Mouse (Mus musculus) stomach, postnatal 0 days (tissue): ENCODE measurements around the gene Lbr. TPM values are rescaled to one million over a fixed set of nuclear protein-coding genes. Genes with fewer than 3 reads are reported as not detected.
"Not testable (repeated sequence)": the region's sequence is repeated elsewhere in the genome, so short reads cannot be mapped to it uniquely, and the experiment has no call there.

Source experiments
- ATAC-seq: fragments of 200-750 bp; cut with Nextera tagmentation; 2 replicates; pipeline ENCODE4 v1.8.0; 2017; ENCODE audit not compliant: low FRiP score, low TSS enrichment
- DNase-seq: peaks from one replicate; pipeline ENCODE4 v3.0.0-alpha.2; 2016; ENCODE audit warnings: low spot score
- H3K27ac ChIP-seq: fragments of 300-500 bp; sonication (generic); replicated peaks from 2 replicates; pipeline ENCODE4 v1.5.1; 2014; ENCODE audit warnings: mild to moderate bottlenecking, control low read depth
- H3K27me3 ChIP-seq: fragments of 300-500 bp; sonication (generic); 2 replicates; pipeline ENCODE4 v1.6.1; 2014; ENCODE audit warnings: low read length; ENCODE audit not compliant: control insufficient read depth, insufficient read depth
- H3K36me3 ChIP-seq: fragments of 300-500 bp; sonication (generic); 2 replicates; pipeline ENCODE4 v1.6.1; 2014; ENCODE audit warnings: low read length, mixed read lengths; ENCODE audit not compliant: control insufficient read depth, insufficient read depth
- H3K4me1 ChIP-seq: fragments of 300-500 bp; sonication (generic); replicated peaks from 2 replicates; pipeline ENCODE4 v1.6.1; 2014; ENCODE audit warnings: antibody characterized with exemption; ENCODE audit not compliant: control insufficient read depth, insufficient read depth
- H3K4me2 ChIP-seq: fragments of 300-500 bp; sonication (generic); replicated peaks from 2 replicates; pipeline ENCODE4 v1.6.1; 2014; ENCODE audit warnings: low read depth, mild to moderate bottlenecking, control low read depth, moderate library complexity
- H3K4me3 ChIP-seq: fragments of 300-500 bp; sonication (generic); 2 replicates; pipeline ENCODE4 v1.5.1; 2014; ENCODE audit warnings: low read depth, low read length, control low read depth
- H3K9ac ChIP-seq: fragments of 300-500 bp; sonication (generic); 2 replicates; pipeline ENCODE4 v1.6.1; 2014; ENCODE audit warnings: mild to moderate bottlenecking, low read length, control low read depth, mixed read lengths
- H3K9me3 ChIP-seq: fragments of 300-500 bp; sonication (generic); 2 replicates; pipeline ENCODE4 v1.6.1; 2016; ENCODE audit warnings: low read length; ENCODE audit not compliant: control insufficient read depth
- CTCF ChIP-seq: IDR thresholded peaks from 2 replicates; pipeline ENCODE4 v1.5.1; 2016; ENCODE audit warnings: antibody characterized with exemption, low read depth, mild to moderate bottlenecking, moderate library complexity
- EP300 ChIP-seq: optimal IDR thresholded peaks from 2 replicates; pipeline ENCODE3; 2016; ENCODE audit warnings: antibody characterized with exemption
- WGBS: fragments of 180-500 bp; shearing (Covaris S2); extraction: QIAGEN DNeasy Blood & Tissue Kit; methylation state at CpG from one replicate; pipeline ENCODE4 v1.1.7; 2014; 5-methylcytosine and 5-hydroxymethylcytosine counted together
- polyA plus RNA-seq: library from polyadenylated mRNA; unstranded; fragments of >200 nt; fragmentation: Nextera tagmentation; extraction: Ambion mirVana; gene quantifications from 2 replicates; pipeline ENCODE4 v1.2.1, GENCODE M21; 2015

The Lbr gene
- polyA plus RNA-seq, 1 experiment from 2014 or later = 49.8 TPM

GRCm38 (mm10) chr1:181811481-181812223 lies 31.2 kb downstream of the Lbr start:
- no peak overlapping the region for H3K4me3 ChIP-seq
- H3K4me1 ChIP-seq = no peaks in the 10 kb centered on the region
- no peak overlapping the region for H3K27ac ChIP-seq
- H3K9me3 ChIP-seq = no peaks in the 10 kb centered on the region
- H3K27me3 ChIP-seq = no peaks in the 10 kb centered on the region
- H3K36me3 ChIP-seq = peaks cover 13% of the 10 kb centered on the region
- H3K4me2 ChIP-seq = no peak overlapping the region
- no peak for DNase-seq
- no peak for ATAC-seq
- no peak overlapping the region for H3K9ac ChIP-seq
- 83% methylated on average over 18 of the region's 18 CpGs for WGBS
- TF ChIP-seq EP300 (no peak), CTCF (no peak)

- H3K4me2 ChIP-seq = no peak overlapping the region
- DNase-seq = no peak
- no peaks in the 10 kb centered on the region for H3K27me3 ChIP-seq
- WGBS = 72% methylated on average over 4 of the region's 4 CpGs
- no peak overlapping the region for H3K4me3 ChIP-seq
- H3K4me1 ChIP-seq = no peaks in the 10 kb centered on the region
- H3K27ac ChIP-seq = no peak overlapping the region
- H3K36me3 ChIP-seq = no peaks in the 10 kb centered on the region
- no peak for ATAC-seq
- no peaks in the 10 kb centered on the region for H3K9me3 ChIP-seq
- TF ChIP-seq CTCF (no peak), EP300 (no peak)
- H3K9ac ChIP-seq = no peak overlapping the region
Observed at GRCm38 (mm10) chr1:181800667-181801066, 42.2 kb downstream of the Lbr start.

GRCm38 (mm10) chr1:181799911-181800310 lies 42.9 kb downstream of the Lbr start:
- no peaks in the 10 kb centered on the region for H3K36me3 ChIP-seq
- H3K27me3 ChIP-seq = no peaks in the 10 kb centered on the region
- ATAC-seq (no peak), DNase-seq (no peak)
- WGBS = 84% methylated on average over 3 of the region's 3 CpGs
- no peak overlapping the region for H3K9ac ChIP-seq
- no peak overlapping the region for H3K27ac ChIP-seq
- no peak overlapping the region for H3K4me3 ChIP-seq
- no peaks in the 10 kb centered on the region for H3K9me3 ChIP-seq
- no peak for TF ChIP-seq EP300
- TF ChIP-seq CTCF = no peak
- no peak overlapping the region for H3K4me2 ChIP-seq
- no peaks in the 10 kb centered on the region for H3K4me1 ChIP-seq

GRCm38 (mm10) chr1:181793541-181793940 lies 49.3 kb downstream of the Lbr start:
- WGBS = 14% methylated on average over 2 of the region's 2 CpGs
- DNase-seq = peak; percentile 30
- Histone ChIP-seq H3K9ac (no peak overlapping the region), H3K9me3 (no peaks in the 10 kb centered on the region), H3K36me3 (no peaks in the 10 kb centered on the region), H3K27me3 (no peaks in the 10 kb centered on the region), H3K4me1 (no peaks in the 10 kb centered on the region), H3K4me3 (no peak overlapping the region), H3K4me2 (no peak overlapping the region), H3K27ac (0 out of 2 replicates have a peak overlapping the region, but pooled peaks have one; percentile 49)
- TF ChIP-seq EP300 (no peak), CTCF (no peak)
- ATAC-seq = peak; percentile 66; the same call in 1 of the 2 replicates

- H3K4me1 ChIP-seq = no peaks in the 10 kb centered on the region
- H3K9me3 ChIP-seq = no peaks in the 10 kb centered on the region
- no peaks in the 10 kb centered on the region for H3K27me3 ChIP-seq
- H3K27ac ChIP-seq = 0 out of 2 replicates have a peak overlapping the region, but pooled peaks have one; percentile 13
- WGBS = 38% methylated on average over 6 of the region's 6 CpGs
- H3K9ac ChIP-seq = no peak overlapping the region
- ATAC-seq (no peak), DNase-seq (no peak)
- no peak overlapping the region for H3K4me3 ChIP-seq
- H3K36me3 ChIP-seq = no peaks in the 10 kb centered on the region
- no peak for TF ChIP-seq CTCF
- TF ChIP-seq EP300 = no peak
- H3K4me2 ChIP-seq = no peak overlapping the region
Observed at GRCm38 (mm10) chr1:181789952-181790351, 52.9 kb downstream of the Lbr start.

- not testable (repeated sequence) for H3K4me2 ChIP-seq, H3K36me3 ChIP-seq, ATAC-seq, H3K27ac ChIP-seq, H3K9me3 ChIP-seq, H3K27me3 ChIP-seq, H3K4me1 ChIP-seq, DNase-seq, H3K9ac ChIP-seq, H3K4me3 ChIP-seq
- WGBS = 95% methylated on average over 11 of the region's 11 CpGs
- TF ChIP-seq CTCF = peak; percentile 17; the same call in 1 of the 2 replicates
Observed at GRCm38 (mm10) chr1:181782600-181782999, 60.2 kb downstream of the Lbr start.
